ENCODE assay signal across 15 mouse cellular contexts in genomic region chr11:51586411-51586810, GRCm38 (mm10). TPM values are rescaled to one million over a fixed set of nuclear protein-coding genes. Genes with fewer than 3 reads are reported as not detected.
DNase-seq lines count a peak whose midpoint lies in the region; ATAC-seq and TF ChIP-seq lines count a peak whose summit lies in the region.
"Had no signal": no experiment of that assay in that cellular context is flagged by ENCODE, and none has a peak within 500 bp of the region (broad histone marks: within the 10 kb centered on the region; RNA-seq: fewer than 3 reads in every experiment).

No protein-coding gene starts in this region.

- DNase-seq in forebrain, embryonic 14.5 days (ENCODE audit: low spot score): no peak
- DNase-seq in limb, embryonic 11.5 days (ENCODE audit: low spot score): peak; percentile 33
- no peak for DNase-seq in limb, embryonic 10.5 days (ENCODE audit: low spot score)
- no peak for DNase-seq in MEL (ENCODE audit: low read depth, low spot score)
- no peak for DNase-seq in liver, embryonic 13.5 days
- no peak for DNase-seq in thymus, postnatal 0 days (ENCODE audit: low spot score)
- no peak for DNase-seq in adrenal gland, postnatal 10 days
- DNase-seq: heart, postnatal 36 days; right cerebral cortex, postnatal 25 days; thymus, postnatal 25 days had no signal

- TF ChIP-seq EP300 in MEL (IDR thresholded peaks at IDR 0.05; ENCODE audit: low read depth in 1 of 2, low read length in 2 of 2): no peak

- peaks cover 10% of the 10 kb centered on the region for H3K4me1 ChIP-seq in forebrain, embryonic 14.5 days (ENCODE audit: control insufficient read depth, insufficient read depth, low read length)
- peaks cover 29% of the 10 kb centered on the region for H3K4me1 ChIP-seq in forebrain, embryonic 13.5 days
- peaks cover 11% of the 10 kb centered on the region for H3K4me1 ChIP-seq in limb, embryonic 11.5 days (ENCODE audit: control insufficient read depth, insufficient read depth, low read length)
- peaks cover 39% of the 10 kb centered on the region for H3K4me1 ChIP-seq in limb, embryonic 10.5 days
- peaks cover 0 to 3% of the 10 kb centered on the region in 2 experiments; a peak in 2 of 4 replicates for H3K4me1 ChIP-seq in MEL (ENCODE audit: control insufficient read depth in 1 of 2, insufficient read depth in 2 of 2, low read length in 2 of 2)
- H3K4me1 ChIP-seq in liver, embryonic 13.5 days (replicated peaks): peaks cover 45% of the 10 kb centered on the region

- peaks cover 21% of the 10 kb centered on the region for H3K79me2 ChIP-seq in MEL (ENCODE audit: control insufficient read depth, insufficient read depth, low read length, poor library complexity)

- no peaks in the 10 kb centered on the region for H3K9me3 ChIP-seq in forebrain, embryonic 14.5 days (replicated peaks; ENCODE audit: control insufficient read depth, low read length)
- no peaks in the 10 kb centered on the region for H3K9me3 ChIP-seq in forebrain, embryonic 13.5 days (replicated peaks)
- no peaks in the 10 kb centered on the region for H3K9me3 ChIP-seq in limb, embryonic 11.5 days (ENCODE audit: control insufficient read depth, low read length)
- no peaks in the 10 kb centered on the region for H3K9me3 ChIP-seq in limb, embryonic 10.5 days (replicated peaks)
- no peaks in the 10 kb centered on the region for H3K9me3 ChIP-seq in MEL (replicated peaks; ENCODE audit: insufficient read depth, low read length)
- H3K9me3 ChIP-seq in liver, embryonic 13.5 days (replicated peaks): no peaks in the 10 kb centered on the region
- H3K9me3 ChIP-seq: limb, embryonic 15.5 days; neural tube, embryonic 13.5 days had no signal

- no peak for TF ChIP-seq POLR2A in MEL (IDR thresholded peaks at IDR 0.05; ENCODE audit: control insufficient read depth in 1 of 2, insufficient read depth in 1 of 2, low read depth in 1 of 2, low read length in 2 of 2, poor library complexity in 1 of 2)

- no peak for TF ChIP-seq CTCF in MEL (IDR thresholded peaks at IDR 0.05 in 2 of 3, conservative IDR thresholded peaks at IDR 0.05 in 1 of 3; ENCODE audit: control insufficient read depth in 1 of 3, insufficient read depth in 1 of 3, low read depth in 2 of 3, low read length in 3 of 3, poor library complexity in 1 of 3, severe bottlenecking in 1 of 3)

- H3K4me3 ChIP-seq in forebrain, embryonic 14.5 days (ENCODE audit: low read depth, low read length): no peak overlapping the region
- H3K4me3 ChIP-seq in forebrain, embryonic 13.5 days: no peak overlapping the region
- H3K4me3 ChIP-seq in limb, embryonic 11.5 days (ENCODE audit: low read depth, low read length): no peak overlapping the region
- H3K4me3 ChIP-seq in limb, embryonic 10.5 days: no peak overlapping the region
- H3K4me3 ChIP-seq in MEL (ENCODE audit: control insufficient read depth in 1 of 2, insufficient read depth in 1 of 2, low read depth in 2 of 2, low read length in 2 of 2): no peak overlapping the region
- H3K4me3 ChIP-seq in liver, embryonic 13.5 days (replicated peaks): peak overlapping the region; percentile 89

- no peak for TF ChIP-seq RAD21 in MEL (IDR thresholded peaks at IDR 0.05; ENCODE audit: low read depth, low read length)

- ATAC-seq in forebrain, embryonic 14.5 days: no peak
- ATAC-seq in forebrain, embryonic 13.5 days: no peak
- no peak for ATAC-seq in limb, embryonic 11.5 days (ENCODE audit: insufficient number of reproducible peaks, low FRiP score, low TSS enrichment, low read depth)
- no peak for ATAC-seq in liver, embryonic 13.5 days (ENCODE audit: low read depth)
- ATAC-seq: hindbrain, embryonic 16.5 days; lung, postnatal 0 days had no signal

- peaks cover 54% of the 10 kb centered on the region for H3K36me3 ChIP-seq in forebrain, embryonic 14.5 days (ENCODE audit: control insufficient read depth, insufficient read depth, low read length)
- peaks cover 58% of the 10 kb centered on the region for H3K36me3 ChIP-seq in forebrain, embryonic 13.5 days (ENCODE audit: poor library complexity, severe bottlenecking)
- H3K36me3 ChIP-seq in limb, embryonic 11.5 days (ENCODE audit: control insufficient read depth, insufficient read depth, low read length): peaks cover 25% of the 10 kb centered on the region
- peaks cover 59% of the 10 kb centered on the region for H3K36me3 ChIP-seq in limb, embryonic 10.5 days
- peaks cover 6 to 22% of the 10 kb centered on the region in 2 experiments for H3K36me3 ChIP-seq in MEL (ENCODE audit: control insufficient read depth in 1 of 2, insufficient read depth in 2 of 2, low read length in 2 of 2)
- peaks cover 59% of the 10 kb centered on the region for H3K36me3 ChIP-seq in liver, embryonic 13.5 days

- no peak overlapping the region for H3K4me2 ChIP-seq in forebrain, embryonic 14.5 days (ENCODE audit: low read length)
- H3K4me2 ChIP-seq in forebrain, embryonic 13.5 days: no peak overlapping the region
- H3K4me2 ChIP-seq in limb, embryonic 11.5 days (ENCODE audit: low read depth, severe bottlenecking): no peak overlapping the region
- peak overlapping the region; percentile 83 for H3K4me2 ChIP-seq in liver, embryonic 13.5 days

- 84% methylated on average over 13 of the region's 13 CpGs for WGBS in forebrain, embryonic 14.5 days
- 89% methylated on average over 13 of the region's 13 CpGs for WGBS in forebrain, embryonic 13.5 days
- WGBS in limb, embryonic 11.5 days: 94% methylated on average over 13 of the region's 13 CpGs
- 92% methylated on average over 13 of the region's 13 CpGs for WGBS in limb, embryonic 10.5 days
- 87% methylated on average over 13 of the region's 13 CpGs for WGBS in liver, embryonic 13.5 days (ENCODE audit: insufficient replicate concordance)

- no peaks in the 10 kb centered on the region for H3K27me3 ChIP-seq in forebrain, embryonic 14.5 days (replicated peaks; ENCODE audit: control insufficient read depth, insufficient read depth, low read length)
- H3K27me3 ChIP-seq in forebrain, embryonic 13.5 days: no peaks in the 10 kb centered on the region
- H3K27me3 ChIP-seq in limb, embryonic 11.5 days (ENCODE audit: control insufficient read depth, insufficient read depth, low read length): no peaks in the 10 kb centered on the region
- H3K27me3 ChIP-seq in limb, embryonic 10.5 days (ENCODE audit: low read depth, poor library complexity, severe bottlenecking): no peaks in the 10 kb centered on the region
- H3K27me3 ChIP-seq in MEL (ENCODE audit: control insufficient read depth in 1 of 2, insufficient read depth in 2 of 2, low read length in 2 of 2): no peaks in the 10 kb centered on the region
- H3K27me3 ChIP-seq in liver, embryonic 13.5 days: no peaks in the 10 kb centered on the region
- H3K27me3 ChIP-seq: limb, embryonic 15.5 days; neural tube, embryonic 13.5 days had no signal

- no peak overlapping the region for H3K9ac ChIP-seq in forebrain, embryonic 14.5 days (ENCODE audit: low read length)
- no peak overlapping the region for H3K9ac ChIP-seq in forebrain, embryonic 13.5 days
- no peak overlapping the region for H3K9ac ChIP-seq in limb, embryonic 11.5 days (ENCODE audit: low read length)
- no peak overlapping the region for H3K9ac ChIP-seq in MEL (ENCODE audit: control insufficient read depth, low read depth, low read length, poor library complexity, severe bottlenecking)
- H3K9ac ChIP-seq in liver, embryonic 13.5 days: peak overlapping the region; percentile 95
- H3K9ac ChIP-seq: limb, embryonic 15.5 days had no signal

- peak overlapping the region; percentile 30; the same call in 1 of the 2 replicates for H3K27ac ChIP-seq in forebrain, embryonic 14.5 days (ENCODE audit: low read depth, low read length)
- H3K27ac ChIP-seq in forebrain, embryonic 13.5 days: no peak overlapping the region
- H3K27ac ChIP-seq in limb, embryonic 11.5 days (replicated peaks; ENCODE audit: low read depth, low read length): no peak overlapping the region
- no peak overlapping the region for H3K27ac ChIP-seq in limb, embryonic 10.5 days
- no peak overlapping the region for H3K27ac ChIP-seq in MEL (ENCODE audit: control insufficient read depth, low read depth, low read length)
- H3K27ac ChIP-seq in liver, embryonic 13.5 days: no peak overlapping the region; the same call in 1 of the 2 replicates
- H3K27ac ChIP-seq: limb, embryonic 15.5 days; neural tube, embryonic 13.5 days had no signal

RNA-seq across cellular contexts. Expression of gene Phykpl, which starts 1.9 kb away (rescaled TPM):
- 9.2 and 9.7 TPM in 2 replicates for polyA plus RNA-seq in forebrain, embryonic 14.5 days (2014; fragmentation: Nextera tagmentation; extraction: Ambion mirVana)
- polyA plus RNA-seq in forebrain, embryonic 13.5 days (2015; fragmentation: Nextera tagmentation; extraction: Ambion mirVana): 13.4 and 14.1 TPM in 2 replicates
- polyA plus RNA-seq in limb, embryonic 11.5 days (2014; fragmentation: Nextera tagmentation; extraction: Ambion mirVana): 11.0 and 12.5 TPM in 2 replicates
- polyA plus RNA-seq in limb, embryonic 10.5 days (2016; fragmentation: Nextera tagmentation; extraction: Ambion mirVana): 15.6 and 16.1 TPM in 2 replicates
- 17.2 and 22.7 TPM in 2 replicates for total RNA-seq in MEL (2012; rRNA removed)
- 10 to 100 TPM in 1 of 2 experiments, not detected in 1; 23.0 TPM for polyA plus RNA-seq in MEL (2012; ENCODE audit: insufficient read depth in 1 of 2, insufficient read length in 2 of 2, low read depth in 1 of 2, low replicate concordance in 2 of 2, missing spikeins in 1 of 2)
- polyA plus RNA-seq in liver, embryonic 13.5 days (2015; fragmentation: Nextera tagmentation; extraction: Ambion mirVana): 14.4 and 15.0 TPM in 2 replicates
- polyA plus RNA-seq in thymus, postnatal 0 days (2015; fragmentation: Nextera tagmentation; extraction: Ambion mirVana): 13.0 and 15.0 TPM in 2 replicates
- total RNA-seq in adrenal gland, postnatal 10 days (2021): 10 to 100 TPM; 22.9 to 31.1 TPM

RNA-seq across cellular contexts. Expression of gene Hnrnpab, which starts 20.2 kb away (rescaled TPM):
- polyA plus RNA-seq in forebrain, embryonic 14.5 days (2014; fragmentation: Nextera tagmentation; extraction: Ambion mirVana): 545 and 644 TPM in 2 replicates
- polyA plus RNA-seq in forebrain, embryonic 13.5 days (2015; fragmentation: Nextera tagmentation; extraction: Ambion mirVana): 585 and 646 TPM in 2 replicates
- polyA plus RNA-seq in limb, embryonic 11.5 days (2014; fragmentation: Nextera tagmentation; extraction: Ambion mirVana): 796 and 869 TPM in 2 replicates
- polyA plus RNA-seq in limb, embryonic 10.5 days (2016; fragmentation: Nextera tagmentation; extraction: Ambion mirVana): 723 and 764 TPM in 2 replicates
- 894 and 908 TPM in 2 replicates for total RNA-seq in MEL (2012; rRNA removed)
- 1,000 to 10,000 TPM in 1 of 2 experiments, 100 to 1,000 TPM in 1; 184 to 1,104 TPM for polyA plus RNA-seq in MEL (2012; ENCODE audit: insufficient read depth in 1 of 2, insufficient read length in 2 of 2, low read depth in 1 of 2, low replicate concordance in 2 of 2, missing spikeins in 1 of 2)
- 250 and 275 TPM in 2 replicates for polyA plus RNA-seq in liver, embryonic 13.5 days (2015; fragmentation: Nextera tagmentation; extraction: Ambion mirVana)
- polyA plus RNA-seq in thymus, postnatal 0 days (2015; fragmentation: Nextera tagmentation; extraction: Ambion mirVana): 505 and 542 TPM in 2 replicates
- total RNA-seq in adrenal gland, postnatal 10 days (2021): 100 to 1,000 TPM; 278 to 298 TPM

RNA-seq across cellular contexts. Expression of gene Nhp2, which starts 33.1 kb away (rescaled TPM):
- polyA plus RNA-seq in forebrain, embryonic 14.5 days (2014; fragmentation: Nextera tagmentation; extraction: Ambion mirVana): 114 and 150 TPM in 2 replicates
- 123 and 141 TPM in 2 replicates for polyA plus RNA-seq in forebrain, embryonic 13.5 days (2015; fragmentation: Nextera tagmentation; extraction: Ambion mirVana)
- 180 and 181 TPM in 2 replicates for polyA plus RNA-seq in limb, embryonic 11.5 days (2014; fragmentation: Nextera tagmentation; extraction: Ambion mirVana)
- polyA plus RNA-seq in limb, embryonic 10.5 days (2016; fragmentation: Nextera tagmentation; extraction: Ambion mirVana): 230 and 312 TPM in 2 replicates
- total RNA-seq in MEL (2012; rRNA removed): 588 and 649 TPM in 2 replicates
- 1,000 to 10,000 TPM in 1 of 2 experiments, 100 to 1,000 TPM in 1; 739 to 6,489 TPM for polyA plus RNA-seq in MEL (2012; ENCODE audit: insufficient read depth in 1 of 2, insufficient read length in 2 of 2, low read depth in 1 of 2, low replicate concordance in 2 of 2, missing spikeins in 1 of 2)
- polyA plus RNA-seq in liver, embryonic 13.5 days (2015; fragmentation: Nextera tagmentation; extraction: Ambion mirVana): 186 and 203 TPM in 2 replicates
- 196 and 207 TPM in 2 replicates for polyA plus RNA-seq in thymus, postnatal 0 days (2015; fragmentation: Nextera tagmentation; extraction: Ambion mirVana)
- total RNA-seq in adrenal gland, postnatal 10 days (2021): 10 to 100 TPM; 64.2 to 67.9 TPM

RNA-seq across cellular contexts. Expression of gene Rmnd5b, which starts 49.3 kb away (rescaled TPM):
- 77.0 and 86.4 TPM in 2 replicates for polyA plus RNA-seq in forebrain, embryonic 14.5 days (2014; fragmentation: Nextera tagmentation; extraction: Ambion mirVana)
- 53.8 and 61.2 TPM in 2 replicates for polyA plus RNA-seq in forebrain, embryonic 13.5 days (2015; fragmentation: Nextera tagmentation; extraction: Ambion mirVana)
- 38.1 and 40.8 TPM in 2 replicates for polyA plus RNA-seq in limb, embryonic 11.5 days (2014; fragmentation: Nextera tagmentation; extraction: Ambion mirVana)
- polyA plus RNA-seq in limb, embryonic 10.5 days (2016; fragmentation: Nextera tagmentation; extraction: Ambion mirVana): 37.1 and 42.1 TPM in 2 replicates
- 52.5 and 55.1 TPM in 2 replicates for total RNA-seq in MEL (2012; rRNA removed)
- polyA plus RNA-seq in MEL (2012; ENCODE audit: insufficient read depth in 1 of 2, insufficient read length in 2 of 2, low read depth in 1 of 2, low replicate concordance in 2 of 2, missing spikeins in 1 of 2): 10 to 100 TPM in 1 of 2 experiments, not detected in 1; 63.0 TPM
- polyA plus RNA-seq in liver, embryonic 13.5 days (2015; fragmentation: Nextera tagmentation; extraction: Ambion mirVana): 24.9 and 25.1 TPM in 2 replicates
- 62.4 and 66.1 TPM in 2 replicates for polyA plus RNA-seq in thymus, postnatal 0 days (2015; fragmentation: Nextera tagmentation; extraction: Ambion mirVana)
- total RNA-seq in adrenal gland, postnatal 10 days (2021): 10 to 100 TPM; 33.2 to 34.6 TPM
